Mouse (Mus musculus) left cerebral cortex, postnatal 14 days (tissue): Measurements from ENCODE around the gene Gm49393. TPM values are rescaled to one million over a fixed set of nuclear protein-coding genes. Genes with fewer than 3 reads are reported as not detected.
"Not testable (repeated sequence)": the region's sequence is repeated elsewhere in the genome, so short reads cannot be mapped to it uniquely, and the experiment has no call there.

Experiments
- DNase-seq, 2 experiments: peaks; one replicate each; pipeline ENCODE4 v3.0.0; 2021 to 2022; ENCODE audit warnings: low spot score in 2 of 2, mixed read lengths in 1 of 2
- intact Hi-C: fragments of 180-260 bp; cut with DNase I; formaldehyde crosslinking; loops from one replicate; pipeline ENCODE4 v1.15.1; 2025
- long read RNA-seq, 2 experiments: library from polyadenylated mRNA; stranded (forward); transcript quantifications; one replicate each; pipeline ENCODE4 v2.0.0; 2021
- total RNA-seq, 2 experiments: library from RNA; stranded (reverse); gene quantifications; 2 replicates each; pipeline ENCODE4 v1.2.3; 2021

Gm49393 gene
- not detected for total RNA-seq
- long read RNA-seq, experiment 1, result 0 reads
- long read RNA-seq, experiment 2, result 0 reads

- DNase-seq, intact Hi-C loops: not testable (repeated sequence)
These were observed at the start of gene Gm49393 for GRCm38 (mm10) chr13:60935490-60935889. Gene Gm49393, minus strand, starts transcription at chr13:60935590.

GRCm38 (mm10) chr13:60972319-60972718 is 36.9 kb upstream of the Gm49393 start:
- DNase-seq, intact Hi-C loops: not testable (repeated sequence)

GRCm38 (mm10) chr13:60963985-60964384 is 28.6 kb upstream of the Gm49393 start:
- intact Hi-C loops, result not testable (repeated sequence)

DNA sequence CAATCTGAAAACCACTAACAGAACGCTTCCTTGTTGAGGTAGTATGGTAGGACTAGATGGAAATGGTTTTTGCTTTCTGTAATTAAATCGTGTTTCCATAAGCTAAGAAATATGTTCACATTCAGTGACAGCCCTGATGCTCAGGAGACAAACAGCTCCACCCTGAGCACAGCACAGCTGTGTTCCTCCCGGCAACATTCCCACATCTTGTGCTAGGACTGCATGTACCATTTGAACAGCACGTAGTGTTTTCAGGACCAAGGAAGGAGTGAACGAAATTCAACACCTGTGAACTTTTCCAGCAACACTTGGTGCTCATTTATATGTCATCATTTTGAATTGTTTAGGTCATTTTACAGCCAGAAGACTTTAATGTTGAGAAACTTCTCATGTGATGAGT is 26.3 kb upstream of the Gm49393 start:
- no peak for DNase-seq
- intact Hi-C loops, result no loop called here

More at GRCm38 (mm10) chr13:60963985-60964384, 28.6 kb upstream of the Gm49393 start:
- not testable (repeated sequence) for DNase-seq

DNA sequence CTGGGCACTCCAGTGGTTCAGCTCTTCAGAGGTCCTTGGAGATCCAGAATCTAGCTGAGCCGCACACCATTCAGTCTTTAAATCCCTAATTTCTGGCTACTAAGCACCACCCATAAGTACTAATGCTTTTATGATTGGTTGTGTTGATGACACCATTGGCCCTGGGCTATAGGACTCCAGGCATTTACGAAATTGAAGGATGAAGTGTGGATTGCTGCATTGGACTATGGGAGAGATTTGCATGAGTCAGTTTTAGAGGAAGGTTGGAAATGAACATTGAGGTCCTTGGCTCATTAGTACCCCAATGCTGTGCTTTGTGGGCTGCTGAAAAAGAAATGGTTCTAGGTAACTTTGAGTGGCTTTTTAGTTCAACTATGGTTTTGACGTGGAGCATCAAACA is 6.5 kb upstream of the Gm49393 start, which contains the start of gene Tpbpa:
Gene Tpbpa (minus strand): TSS at position 101 of the 400 bp plus-strand sequence.
- intact Hi-C loops, DNase-seq: not testable (repeated sequence)

DNA sequence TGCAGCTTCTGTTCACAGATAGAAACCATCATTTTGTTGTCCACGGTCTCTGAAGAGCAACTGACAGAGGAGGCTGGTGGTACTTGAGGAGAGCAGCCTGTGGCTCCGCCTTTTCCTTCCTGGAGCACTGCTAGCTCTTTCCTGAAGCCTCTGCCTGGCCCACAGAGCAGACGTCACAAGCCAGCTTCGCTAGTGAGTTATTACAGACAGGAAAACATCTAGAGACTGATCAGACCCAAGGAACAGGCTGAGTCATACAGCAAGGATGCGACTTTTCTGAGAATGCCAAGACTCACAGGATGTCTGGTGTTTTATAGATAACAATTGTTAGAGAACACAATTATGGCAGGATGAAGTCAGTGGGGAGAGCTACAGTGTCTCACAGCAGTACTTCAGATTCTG is 1.1 kb upstream of the Gm49393 start, which contains the start of the genes Gm49391 and Ctla2a:
Gene Gm49391 (minus strand): TSS at position 72 of the 402 bp plus-strand sequence.
Gene Ctla2a (minus strand): TSS at position 126 of the 402 bp plus-strand sequence.
- intact Hi-C loops, result no loop called here
- no peak for DNase-seq

- intact Hi-C loops, result not testable (repeated sequence)
These were observed 30.6 kb downstream of the Gm49393 start, which contains the start of gene Tpbpb for GRCm38 (mm10) chr13:60904780-60905179. Gene Tpbpb, minus strand, starts transcription at chr13:60904880.

GRCm38 (mm10) chr13:60897328-60897727 is 38.1 kb downstream of the Gm49393 start, which contains the start of gene Ctla2b:
Gene Ctla2b, minus strand, starts transcription at chr13:60897447.
- intact Hi-C loops, result no loop called here
- peak; percentile 2 to 6 for DNase-seq

More at GRCm38 (mm10) chr13:60904780-60905179, 30.6 kb downstream of the Gm49393 start, which contains the start of gene Tpbpb:
- DNase-seq, result not testable (repeated sequence)

DNA sequence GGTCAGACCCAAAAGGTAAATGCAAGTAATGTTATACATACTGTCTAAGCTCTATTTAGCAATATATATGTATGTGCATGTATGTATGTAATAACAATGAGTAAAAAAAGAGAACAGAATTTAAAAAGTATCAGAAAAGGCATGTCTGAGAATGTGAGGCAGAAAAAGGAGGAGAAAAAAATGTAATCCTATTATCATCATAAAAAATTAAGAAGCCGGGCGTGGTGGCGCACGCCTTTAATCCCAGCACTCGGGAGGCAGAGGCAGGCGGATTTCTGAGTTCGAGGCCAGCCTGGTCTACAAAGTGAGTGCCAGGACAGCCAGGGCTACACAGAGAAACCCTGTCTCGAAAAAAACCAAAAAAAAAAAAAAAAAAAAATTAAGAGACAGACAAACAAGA is 38.6 kb downstream of the Gm49393 start, which contains the start of gene Gm49392:
Gene Gm49392 (minus strand): TSS at position 101 of the 400 bp plus-strand sequence.
- DNase-seq, intact Hi-C loops: not testable (repeated sequence)

DNA sequence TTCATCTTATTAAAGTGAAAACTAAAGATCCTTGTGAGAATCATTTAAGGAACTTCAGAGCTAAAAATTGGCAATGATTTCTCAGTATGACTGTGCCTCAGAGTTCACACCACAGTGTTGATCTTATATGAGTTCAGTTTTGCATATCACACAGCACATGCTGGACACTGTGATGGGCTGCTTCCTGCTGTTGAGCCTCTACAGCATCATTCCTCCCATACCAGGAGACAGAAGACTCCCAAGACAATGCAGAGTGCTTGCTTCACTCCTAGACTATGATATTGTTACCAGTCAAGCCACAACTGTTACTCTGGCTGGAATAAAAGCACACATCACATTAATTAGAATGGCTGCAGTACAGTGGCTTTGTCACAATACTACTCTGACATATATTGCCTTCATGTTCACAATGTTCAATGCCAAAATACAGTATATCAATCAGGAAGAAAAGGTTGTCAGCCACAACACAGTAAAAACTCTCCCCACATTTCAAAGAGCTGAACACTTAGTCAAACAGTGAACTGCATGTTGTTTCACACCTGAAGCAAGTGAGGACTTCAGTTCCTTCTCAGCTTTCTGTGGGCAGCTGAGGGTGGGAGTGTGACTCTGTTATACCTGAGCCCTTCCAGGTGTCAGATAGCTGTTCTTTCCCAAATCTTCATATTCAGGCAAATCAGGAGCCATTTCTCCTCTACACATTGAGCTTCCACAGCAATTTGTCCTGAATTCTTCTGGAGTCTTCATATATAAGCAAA is 39.8 kb downstream of the Gm49393 start:
- DNase-seq, result no peak
- intact Hi-C loops, result no loop called here

GRCm38 (mm10) chr13:60892301-60892700 is 43.1 kb downstream of the Gm49393 start:
- no peak for DNase-seq
- intact Hi-C loops, result no loop called here

DNA sequence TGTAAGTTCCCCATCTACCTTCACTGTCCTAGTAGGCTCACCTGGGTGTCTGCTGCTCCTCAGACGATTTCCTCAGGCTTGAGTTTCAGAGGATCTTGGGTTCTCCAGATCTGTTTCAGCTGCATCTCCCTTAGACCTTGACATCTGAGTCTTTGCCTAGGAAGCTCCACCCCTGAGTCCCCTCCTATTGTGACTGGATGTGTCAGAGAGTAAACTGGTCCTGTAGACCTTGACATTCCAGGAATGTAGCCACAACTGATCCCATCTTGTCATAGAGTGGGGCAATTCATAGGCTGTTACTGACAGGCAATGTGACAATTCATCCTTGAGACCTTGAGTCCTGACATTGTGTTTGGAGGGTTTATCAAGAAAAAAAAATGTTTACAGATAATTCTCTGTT is 71.1 kb downstream of the Gm49393 start, which contains the start of gene 4930486L24Rik:
Gene 4930486L24Rik (minus strand): TSS at position 195 of the 400 bp plus-strand sequence.
- intact Hi-C loops, result no loop called here
- no peak for DNase-seq

DNA sequence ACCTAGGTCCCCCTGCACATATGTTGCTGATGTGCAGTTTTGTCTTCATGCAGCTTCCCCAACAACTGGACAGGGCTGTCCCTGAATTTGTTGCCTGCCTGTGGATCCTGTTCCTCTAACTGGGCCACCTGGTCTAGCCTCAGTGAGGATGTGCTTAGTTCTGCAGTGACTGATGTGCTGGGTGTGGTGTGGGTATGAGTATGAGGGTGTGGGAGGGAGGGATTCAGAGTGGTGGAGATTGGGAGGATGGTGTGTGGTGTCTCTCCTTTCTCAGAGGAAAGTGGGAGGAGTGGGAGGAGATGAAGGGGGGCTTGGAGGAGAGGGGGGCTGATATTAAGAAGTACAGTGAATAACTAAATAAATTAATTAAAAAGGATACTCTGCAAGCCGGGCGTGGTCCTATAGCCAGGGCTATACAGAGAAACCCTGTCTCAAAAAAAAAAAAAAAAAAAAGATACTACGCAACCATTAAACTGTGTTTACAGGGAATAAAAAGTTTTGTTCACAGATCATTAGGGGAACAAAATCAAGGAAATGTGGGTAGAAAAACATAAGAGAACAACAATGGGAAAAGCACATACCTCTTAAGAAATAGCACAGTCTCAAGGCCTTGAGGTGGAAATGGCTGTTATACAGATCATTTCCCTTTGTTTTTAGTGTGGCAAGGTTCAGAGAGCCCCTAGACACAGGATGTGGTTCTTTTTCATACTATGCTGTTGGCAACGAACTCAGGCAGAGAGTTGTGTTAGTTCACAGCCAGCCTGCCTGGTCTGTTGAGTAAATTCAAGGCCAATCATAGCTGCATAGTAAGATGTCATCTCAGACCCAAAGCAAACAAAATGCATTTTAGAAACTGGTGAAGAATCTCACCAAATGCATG is 86.9 kb downstream of the Gm49393 start:
- intact Hi-C loops, result no loop called here
- DNase-seq, result no peak

GRCm38 (mm10) chr13:60843153-60843552 is 92.2 kb downstream of the Gm49393 start:
- intact Hi-C loops, result no loop called here
- DNase-seq, result no peak

DNA sequence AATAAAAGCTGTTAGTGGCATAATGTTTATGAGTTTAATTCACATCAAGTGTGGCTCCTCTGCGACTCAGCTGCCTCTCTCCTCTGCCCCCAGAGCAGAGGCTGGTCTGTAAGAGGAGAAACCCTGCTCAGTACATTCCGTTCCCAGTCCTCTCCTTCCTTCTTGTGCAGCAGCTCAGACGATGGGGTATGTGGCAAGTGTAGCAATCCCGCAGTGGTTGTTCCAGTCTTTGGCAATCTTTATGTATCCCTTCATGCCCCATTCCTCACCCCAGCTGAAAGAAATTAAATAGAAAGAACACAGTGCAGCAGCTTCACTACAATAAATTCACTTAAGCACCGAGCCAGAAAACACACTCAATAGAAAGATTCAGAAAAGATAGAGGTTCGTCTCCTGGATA is 92.7 kb downstream of the Gm49393 start:
- DNase-seq, result no peak
- intact Hi-C loops, result no loop called here

DNA sequence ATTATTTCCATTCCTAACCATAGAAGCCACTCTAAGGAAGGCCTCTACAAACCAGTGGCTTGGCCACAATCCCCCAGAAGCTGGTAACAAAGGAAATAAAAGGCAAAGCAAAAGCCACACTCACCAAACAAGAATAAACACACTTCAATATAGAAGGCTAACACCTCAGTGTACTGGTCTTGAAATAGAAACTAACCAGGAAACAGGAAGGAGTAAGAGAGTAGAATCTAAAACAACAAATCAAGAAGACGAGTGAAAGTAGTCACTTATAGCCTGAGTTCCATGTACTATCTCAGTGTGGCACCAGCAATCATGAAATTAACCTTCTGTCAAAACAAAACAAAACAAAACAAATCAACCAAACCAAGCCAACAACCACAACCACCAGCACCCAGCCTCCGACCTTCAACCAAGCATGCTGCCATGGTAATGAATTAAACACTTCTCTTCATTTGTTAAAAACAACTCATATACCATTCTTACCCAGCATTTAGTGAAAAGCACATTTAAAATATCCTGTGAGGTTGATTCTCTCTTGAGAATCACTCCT is 96.0 kb downstream of the Gm49393 start:
- intact Hi-C loops, result no loop called here
- no peak for DNase-seq

DNA sequence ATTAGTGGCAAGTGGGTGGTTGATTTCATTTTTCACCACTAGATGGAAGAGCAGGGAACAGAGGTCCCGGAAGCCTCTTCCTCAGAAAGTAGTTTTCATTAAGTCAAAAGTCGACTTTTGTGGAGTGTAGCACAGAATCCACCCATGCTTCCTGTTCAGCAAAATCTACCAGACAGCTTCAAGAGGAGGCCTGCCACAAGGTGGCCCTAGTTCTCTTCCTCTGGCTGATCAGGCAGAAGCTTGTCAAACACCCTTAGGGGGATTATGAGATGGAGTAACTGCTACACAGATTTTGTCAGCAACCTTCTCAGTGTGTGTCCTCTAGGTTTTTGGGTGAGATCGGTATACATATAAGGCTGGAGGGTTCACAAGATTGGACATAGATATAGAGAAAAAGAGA is 109.3 kb downstream of the Gm49393 start:
- no peak for DNase-seq
- intact Hi-C loops, result no loop called here

- DNase-seq, result no peak
- intact Hi-C loops, result no loop called here
These were observed 114.8 kb downstream of the Gm49393 start for GRCm38 (mm10) chr13:60820486-60821175.

GRCm38 (mm10) chr13:60819469-60819868 is 115.9 kb downstream of the Gm49393 start:
- intact Hi-C loops, result loop anchor here (2.0 kb wide), 1 partner anchor 61 kb away; no protein-coding TSS in a partner anchor
- peak in 1 of 2 experiments; percentile 51 for DNase-seq
